Mouse (Mus musculus) midbrain, embryonic 16.5 days (tissue): ENCODE data around the gene Arl11. TPM values are rescaled to one million over a fixed set of nuclear protein-coding genes. Genes with fewer than 3 reads are reported as not detected.
A peak's percentile ranks its signal among the peaks of the same experiment; 100 is the strongest.

Experiments
- ATAC-seq: fragments of 200-750 bp; cut with Nextera tagmentation; 2 replicates; pipeline ENCODE4 v1.8.0; 2017; ENCODE audit warnings: moderate TSS enrichment
- H3K27ac ChIP-seq: fragments of 300-500 bp; sonication (generic); 2 replicates; pipeline ENCODE4 v1.5.1; 2014; ENCODE audit warnings: mild to moderate bottlenecking, low read length, mixed read lengths
- H3K27me3 ChIP-seq: fragments of 300-500 bp; sonication (generic); 2 replicates; pipeline ENCODE4 v1.6.1; 2014; ENCODE audit warnings: low read depth, low read length, mixed read lengths; ENCODE audit not compliant: control insufficient read depth, insufficient read depth
- H3K36me3 ChIP-seq: fragments of 300-500 bp; sonication (generic); 2 replicates; pipeline ENCODE4 v1.6.1; 2014; ENCODE audit warnings: mild to moderate bottlenecking, low read length, moderate library complexity, mixed read lengths; ENCODE audit not compliant: control insufficient read depth, insufficient read depth
- H3K4me1 ChIP-seq: fragments of 300-500 bp; sonication (generic); 2 replicates; pipeline ENCODE4 v1.6.1; 2014; ENCODE audit warnings: mild to moderate bottlenecking, low read length, mixed read lengths; ENCODE audit not compliant: control insufficient read depth, insufficient read depth
- H3K4me2 ChIP-seq: fragments of 300-500 bp; sonication (generic); 2 replicates; pipeline ENCODE4 v1.6.1; 2014; ENCODE audit warnings: mild to moderate bottlenecking, low read length, mixed read lengths
- H3K4me3 ChIP-seq: fragments of 300-500 bp; sonication (generic); 2 replicates; pipeline ENCODE4 v1.5.1; 2014; ENCODE audit warnings: low read depth, mild to moderate bottlenecking, low read length, moderate library complexity, mixed read lengths
- H3K9ac ChIP-seq: fragments of 300-500 bp; sonication (generic); 2 replicates; pipeline ENCODE4 v1.6.1; 2014; ENCODE audit warnings: low read depth, low read length, mixed read lengths
- H3K9me3 ChIP-seq: fragments of 300-500 bp; sonication (generic); replicated peaks from 2 replicates; pipeline ENCODE4 v1.6.1; 2014; ENCODE audit warnings: mild to moderate bottlenecking, low read length, mixed read lengths; ENCODE audit not compliant: control insufficient read depth, poor library complexity, severe bottlenecking
- WGBS: fragments of 180-500 bp; shearing (Covaris S2); extraction: QIAGEN DNeasy Blood & Tissue Kit; methylation state at CpG from one replicate; pipeline ENCODE4 v1.1.7; 2014; 5-methylcytosine and 5-hydroxymethylcytosine counted together
- polyA plus RNA-seq: library from polyadenylated mRNA; unstranded; fragments of >200 nt; fragmentation: Nextera tagmentation; extraction: Ambion mirVana; gene quantifications from 2 replicates; pipeline ENCODE4 v1.2.1, GENCODE M21; 2015

The Arl11 gene
- polyA plus RNA-seq, 1 experiment from 2014 or later: 0.64 TPM

GRCm38 (mm10) chr14:61346827-61347698, 37.5 kb downstream of the Arl11 start:
- Histone ChIP-seq H3K4me3 (no peak overlapping the region), H3K9ac (no peak overlapping the region), H3K4me2 (no peak overlapping the region), H3K4me1 (no peaks in the 10 kb centered on the region), H3K9me3 (no peaks in the 10 kb centered on the region), H3K36me3 (no peaks in the 10 kb centered on the region), H3K27ac (no peak overlapping the region), H3K27me3 (no peaks in the 10 kb centered on the region)
- no peak for ATAC-seq
- WGBS: 61% methylated on average over 10 of the region's 10 CpGs

GRCm38 (mm10) chr14:61349876-61350275, 40.3 kb downstream of the Arl11 start:
- ATAC-seq: no peak
- Histone ChIP-seq H3K27me3 (no peaks in the 10 kb centered on the region), H3K9me3 (0 out of 2 replicates have a peak, but pooled peaks cover 3% of the 10 kb centered on the region), H3K4me2 (no peak overlapping the region), H3K27ac (no peak overlapping the region), H3K36me3 (no peaks in the 10 kb centered on the region), H3K4me3 (no peak overlapping the region), H3K9ac (no peak overlapping the region), H3K4me1 (no peaks in the 10 kb centered on the region)
- WGBS: 93% methylated on average over 4 of the region's 4 CpGs

GRCm38 (mm10) chr14:61350808-61351207, 41.3 kb downstream of the Arl11 start:
- Histone ChIP-seq H3K4me3 (no peak overlapping the region), H3K4me1 (no peaks in the 10 kb centered on the region), H3K9me3 (0 out of 2 replicates have a peak, but pooled peaks cover 3% of the 10 kb centered on the region), H3K27me3 (no peaks in the 10 kb centered on the region), H3K36me3 (no peaks in the 10 kb centered on the region), H3K27ac (no peak overlapping the region), H3K4me2 (no peak overlapping the region), H3K9ac (no peak overlapping the region)
- WGBS: 69% methylated on average over 6 of the region's 6 CpGs
- ATAC-seq: no peak

- H3K9me3 ChIP-seq: 0 out of 2 replicates have a peak, but pooled peaks cover 3% of the 10 kb centered on the region
- no peak overlapping the region for H3K4me2 ChIP-seq
- H3K4me3 ChIP-seq: no peak overlapping the region
- no peak overlapping the region for H3K9ac ChIP-seq
- 73% methylated on average over 10 of the region's 10 CpGs for WGBS
- no peaks in the 10 kb centered on the region; the same call in 1 of the 2 replicates for H3K4me1 ChIP-seq
- ATAC-seq: no peak
- no peak overlapping the region for H3K27ac ChIP-seq
- no peaks in the 10 kb centered on the region for H3K36me3 ChIP-seq
- H3K27me3 ChIP-seq: no peaks in the 10 kb centered on the region
These were observed 45.0 kb downstream of the Arl11 start for GRCm38 (mm10) chr14:61354251-61355235.

- H3K4me3 ChIP-seq: peak within 1 kb of the TSS; percentile 68
- no peaks in the 10 kb centered on the region for H3K36me3 ChIP-seq
- peaks cover 5% of the 10 kb centered on the region for H3K4me1 ChIP-seq
- H3K27me3 ChIP-seq: no peaks in the 10 kb centered on the region
- no peaks in the 10 kb centered on the region for H3K9me3 ChIP-seq
- peak within 1 kb of the TSS; percentile 84 for H3K9ac ChIP-seq
- peak; percentile 96 for ATAC-seq
- peak within 1 kb of the TSS; percentile 70 for H3K4me2 ChIP-seq
- H3K27ac ChIP-seq: peak within 1 kb of the TSS; percentile 73
- under 1% methylated on average over 39 of the region's 40 CpGs for WGBS
These were observed 50.8 kb downstream of the Arl11 start, which contains the start of gene Ebpl for GRCm38 (mm10) chr14:61360131-61360980. Gene Ebpl, minus strand, starts transcription at chr14:61360439.

GRCm38 (mm10) chr14:61360981-61361511, 51.5 kb downstream of the Arl11 start:
- Histone ChIP-seq H3K27ac (peak overlapping the region; percentile 73), H3K36me3 (no peaks in the 10 kb centered on the region), H3K4me1 (peaks cover 5% of the 10 kb centered on the region), H3K4me2 (peak overlapping the region; percentile 70), H3K9ac (peak overlapping the region; percentile 84), H3K27me3 (no peaks in the 10 kb centered on the region), H3K9me3 (no peaks in the 10 kb centered on the region), H3K4me3 (peak overlapping the region; percentile 68)
- ATAC-seq: no peak
- 63% methylated on average over 3 of the region's 3 CpGs for WGBS
